Mouse (Mus musculus) embryonic stem cell, embryonic (primary cell): ENCODE measurements around the gene Amz2.
"Not testable (repeated sequence)": the region's sequence is repeated elsewhere in the genome, so short reads cannot be mapped to it uniquely, and the experiment has no call there.

ENCODE experiments used
- CTCF ChIA-PET, 4 experiments: fragments of 300-600 bp in 2 of 4; fragments of 350-600 bp in 2 of 4; sonication (Branson Sonifier 250); formaldehyde crosslinking; loops; one replicate each; lab custom pipeline; 2022; ENCODE audit warnings: inconsistent platforms in 2 of 4; lab: Charles Lee
- POLR2A ChIA-PET, 4 experiments: fragments of 300-600 bp in 2 of 4; fragments of 350-600 bp in 2 of 4; sonication (Branson Sonifier 250); formaldehyde crosslinking; loops; one replicate each; lab custom pipeline; 2022; ENCODE audit warnings: antibody characterized with exemption in 4 of 4, inconsistent platforms in 1 of 4; lab: Charles Lee

Amz2 gene

DNA sequence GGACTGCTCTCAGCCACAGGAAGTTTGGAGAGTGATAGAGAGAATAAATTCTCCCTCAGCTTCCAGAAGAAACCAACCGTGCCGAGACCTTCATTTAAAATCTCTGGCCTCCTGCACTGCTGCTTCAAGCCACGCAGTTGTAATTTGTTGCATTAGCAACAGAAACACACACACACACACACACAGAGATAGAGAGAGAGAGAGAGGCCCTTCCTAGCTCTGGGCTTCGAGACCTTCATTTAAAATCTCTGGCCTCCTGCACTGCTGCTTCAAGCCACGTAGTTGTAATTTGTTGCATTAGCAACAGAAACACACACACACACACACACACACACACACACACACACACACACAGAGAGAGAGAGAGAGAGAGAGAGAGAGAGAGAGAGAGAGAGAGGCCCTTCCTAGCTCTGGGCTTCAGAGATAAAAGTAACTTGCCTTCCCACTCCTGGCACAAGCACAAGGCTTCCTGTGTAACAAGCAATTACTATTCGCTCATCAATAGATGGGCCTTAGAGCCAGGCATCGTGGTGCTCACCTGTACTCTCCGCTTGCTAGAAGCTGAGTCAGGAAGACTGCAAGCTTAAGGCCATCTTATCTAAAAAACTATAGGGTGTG is 67.2 kb downstream of the Amz2 start:
- POLR2A ChIA-PET: interaction anchor here in 3 of 4 experiments (0.6 to 2.5 kb wide), 5 partner anchors 12 to 1171 kb away, joined by 3 to 8 read pairs (median 3); no protein-coding TSS in a partner anchor
- CTCF ChIA-PET: not testable (repeated sequence)

DNA sequence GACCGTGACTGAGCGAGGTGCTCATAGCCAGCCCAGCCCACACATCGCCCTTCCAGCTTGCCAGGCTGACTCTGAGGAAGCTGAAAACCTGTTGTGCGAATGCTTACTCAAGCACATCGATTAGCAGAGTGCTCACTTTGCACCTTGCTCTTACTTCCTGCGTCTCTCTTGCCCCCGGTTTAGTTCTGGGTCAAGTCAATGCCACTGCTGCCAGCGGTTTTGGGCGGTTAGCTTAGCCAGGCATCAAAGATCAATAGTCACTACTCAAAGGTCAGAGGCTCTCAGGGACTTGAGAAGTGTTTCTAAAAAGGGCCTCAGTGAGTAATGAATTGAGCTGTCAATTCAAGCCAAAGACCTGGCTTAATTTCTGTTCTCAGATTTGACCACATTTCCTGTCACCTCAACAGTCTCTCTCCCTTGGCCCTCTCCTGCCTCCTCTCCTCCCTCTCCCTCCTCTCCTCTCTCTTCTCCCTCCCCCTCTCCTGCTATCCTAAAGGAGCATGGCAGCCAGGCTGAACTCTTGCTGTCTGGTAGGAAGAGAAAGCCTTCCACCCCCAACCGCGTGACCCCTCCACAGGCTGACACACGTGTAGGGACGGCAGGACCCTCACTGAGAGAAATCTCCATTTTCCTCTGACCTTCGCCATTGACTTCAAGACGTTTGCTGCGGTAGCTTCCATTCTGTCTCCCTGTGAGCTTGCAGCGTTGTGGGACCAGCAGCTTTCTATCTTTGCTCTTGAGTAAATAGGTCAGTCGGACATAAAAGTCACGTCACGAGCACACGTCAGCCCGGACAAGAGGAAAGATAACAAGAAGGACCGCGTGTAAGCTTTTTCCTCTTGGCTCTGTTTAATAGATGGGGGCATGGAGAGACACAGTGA is 69.4 kb downstream of the Amz2 start:
- ChIA-PET POLR2A (interaction anchor here in 3 of 4 experiments (0.6 to 1.3 kb wide), 5 partner anchors 10 to 20 kb away, joined by 3 to 4 read pairs (median 3); no protein-coding TSS in a partner anchor), CTCF (interaction anchor here in 1 of 4 experiments (0.5 kb wide), 1 partner anchor 63 kb away, joined by 3 read pairs; no protein-coding TSS in a partner anchor)

DNA sequence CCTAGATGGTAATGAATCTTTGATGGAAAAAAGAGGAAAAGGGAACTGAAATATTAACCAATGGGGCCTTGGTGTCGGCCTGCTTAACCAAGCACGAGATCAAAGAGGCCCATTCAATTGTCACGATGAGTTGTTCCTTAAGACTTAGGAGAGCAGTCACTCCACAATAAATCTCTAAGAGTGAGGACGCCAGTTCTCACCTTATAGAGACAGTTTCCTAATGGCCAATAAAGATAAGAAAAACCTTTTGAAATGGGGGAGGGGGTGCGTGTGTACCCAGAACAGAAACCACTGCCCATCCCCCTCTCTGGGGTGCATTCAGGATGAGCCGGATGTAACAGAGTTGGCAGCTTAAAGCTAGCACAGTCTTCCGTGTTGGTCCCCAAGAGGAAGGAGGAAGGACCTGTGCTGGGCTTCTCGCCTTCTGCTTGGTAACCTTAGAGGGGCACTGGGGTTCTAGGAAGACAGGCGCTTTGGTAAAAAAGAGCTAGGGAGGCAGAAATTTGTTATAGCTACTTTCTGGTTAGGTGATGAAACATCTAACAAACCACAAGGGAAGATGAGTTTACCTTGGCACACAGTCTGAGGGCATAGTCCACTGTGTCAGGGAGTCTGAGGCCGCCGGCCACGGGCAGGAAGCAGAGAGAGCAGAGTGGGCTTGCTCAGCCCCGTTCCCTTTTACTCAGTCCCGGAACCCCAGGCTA is 70.2 kb downstream of the Amz2 start:
- CTCF ChIA-PET: interaction anchor here in 2 of 4 experiments (0.5 to 1.0 kb wide), 2 partner anchors 14 to 64 kb away, joined by 3 read pairs; no protein-coding TSS in a partner anchor
- POLR2A ChIA-PET: interaction anchor here in 3 of 4 experiments (0.6 to 1.3 kb wide), 6 partner anchors 11 to 21 kb away, joined by 3 to 8 read pairs (median 4); no protein-coding TSS in a partner anchor

DNA sequence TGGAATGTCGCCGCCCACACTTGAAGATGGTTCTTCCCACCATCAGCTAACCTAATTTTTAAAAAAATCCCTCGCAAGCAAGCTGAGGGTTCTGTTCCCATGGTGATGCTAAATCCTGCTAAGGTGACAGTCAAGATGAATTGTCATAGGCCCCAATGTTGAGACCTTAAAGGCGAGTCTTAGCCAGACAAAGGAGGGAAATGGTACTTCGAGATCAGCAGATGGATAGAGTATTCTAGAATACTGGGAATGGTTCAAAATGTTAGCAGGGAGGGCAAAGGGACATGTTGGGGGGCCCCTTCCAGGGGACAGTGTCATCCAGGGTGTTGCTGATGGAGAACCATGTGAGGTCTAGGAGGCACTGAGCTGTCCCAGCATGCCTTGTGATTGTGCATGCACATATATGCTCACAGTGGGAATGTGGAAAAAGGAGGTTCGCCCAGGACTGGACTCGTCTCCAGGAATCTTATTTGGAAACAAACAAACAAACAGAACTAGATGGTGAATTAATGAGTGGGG is 70.8 kb downstream of the Amz2 start:
- POLR2A ChIA-PET: interaction anchor here in 3 of 4 experiments (0.6 to 1.3 kb wide), 5 partner anchors 11 to 22 kb away, joined by 3 to 8 read pairs (median 4); no protein-coding TSS in a partner anchor
- CTCF ChIA-PET: interaction anchor here in 1 of 4 experiments (1.0 kb wide), 1 partner anchor 13 kb away, joined by 3 read pairs; no protein-coding TSS in a partner anchor

DNA sequence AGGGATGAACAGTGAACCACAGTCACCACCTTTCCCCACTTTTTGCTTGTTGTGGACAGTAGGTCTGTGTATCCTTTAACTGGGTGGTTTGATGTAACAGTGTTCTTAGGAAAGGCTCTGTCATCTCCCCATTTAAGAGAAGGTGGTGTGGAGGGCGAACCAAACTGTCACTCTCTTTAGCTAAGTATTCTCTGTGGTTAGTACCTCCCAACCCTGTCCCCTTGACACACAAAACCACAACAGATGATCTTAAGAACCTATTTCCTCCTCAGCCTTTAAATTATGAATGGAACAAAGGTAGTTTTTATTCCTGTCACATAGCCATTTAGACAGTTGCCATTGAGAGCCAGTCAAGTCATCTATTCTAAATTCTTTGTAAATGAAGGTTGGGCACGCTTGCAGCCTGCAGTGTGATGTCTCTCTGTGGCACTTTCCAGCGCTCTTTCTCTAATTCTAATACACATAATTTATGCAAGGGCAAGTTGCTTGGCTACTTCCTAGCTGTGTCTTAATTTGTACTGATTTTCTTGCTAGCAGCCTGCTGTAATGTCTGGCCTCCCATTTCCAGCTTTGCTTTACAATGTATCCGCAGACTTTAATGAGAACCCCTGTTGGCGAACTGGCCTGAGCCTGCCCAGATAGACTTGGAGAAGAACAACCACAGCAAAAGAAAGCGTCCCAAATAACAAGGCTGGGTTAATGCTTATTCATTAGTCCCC is 71.4 kb downstream of the Amz2 start:
- CTCF ChIA-PET: interaction anchor here in 1 of 4 experiments (1.0 kb wide), 1 partner anchor 13 kb away, joined by 3 read pairs; no protein-coding TSS in a partner anchor
- POLR2A ChIA-PET: interaction anchor here in 3 of 4 experiments (0.5 to 1.6 kb wide), 11 partner anchors 9 to 415 kb away, joined by 3 to 8 read pairs (median 4); no protein-coding TSS in a partner anchor

DNA sequence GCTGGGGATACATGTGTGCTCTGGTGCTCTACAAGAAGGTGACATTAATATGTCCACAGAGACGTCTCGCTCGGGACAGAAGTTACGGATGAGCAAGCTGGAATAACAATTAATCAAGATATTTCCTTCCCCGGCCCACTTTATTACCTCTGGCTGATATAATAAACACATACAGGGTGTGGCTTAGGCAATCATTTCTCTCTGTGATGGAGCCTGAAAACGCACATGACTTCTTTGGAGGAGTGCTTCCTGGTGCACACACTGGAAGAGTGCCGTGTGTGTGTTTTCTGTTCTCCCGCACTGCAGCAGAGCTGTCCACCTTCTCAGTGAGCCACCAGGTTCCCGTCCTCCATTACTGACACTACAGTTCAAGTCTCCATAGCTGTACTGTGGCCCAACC is 72.2 kb downstream of the Amz2 start:
- POLR2A ChIA-PET: interaction anchor here in 3 of 4 experiments (0.5 to 1.6 kb wide), 12 partner anchors 9 to 414 kb away, joined by 3 to 11 read pairs (median 4); no protein-coding TSS in a partner anchor
- CTCF ChIA-PET: no interaction called here

DNA sequence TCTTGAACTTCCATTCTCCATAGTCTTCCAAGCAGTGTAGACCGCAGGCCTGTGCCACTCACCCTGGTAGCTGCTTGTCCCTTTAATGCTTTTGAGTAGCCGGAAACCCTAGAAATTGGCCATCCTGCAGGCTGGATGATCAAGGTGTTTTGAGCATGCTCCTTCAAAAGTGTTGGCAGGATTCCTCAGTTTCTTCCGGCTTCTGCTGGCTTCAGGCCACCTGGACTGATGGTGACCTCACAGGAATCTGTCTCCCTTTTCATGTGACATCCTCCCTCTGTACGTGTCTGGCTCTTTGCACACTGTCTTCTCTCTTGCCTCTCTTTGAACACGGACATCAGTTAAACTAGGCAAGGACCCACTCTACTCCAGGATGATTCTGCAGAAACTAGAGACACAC is 74.5 kb downstream of the Amz2 start:
- CTCF ChIA-PET: interaction anchor here in 3 of 4 experiments (0.6 to 1.5 kb wide), 3 partner anchors 24 to 85 kb away, joined by 3 to 7 read pairs (median 3); no protein-coding TSS in a partner anchor
- POLR2A ChIA-PET: no interaction called here
